Mouse (Mus musculus): ENCODE results near the gene 0610010K14Rik. TPM values are rescaled to one million over a fixed set of nuclear protein-coding genes. Genes with fewer than 3 reads are reported as not detected.

The 0610010K14Rik gene
- polyA plus RNA-seq, 1 experiment from 2014 or later, result 150 TPM

GRCm38 (mm10) chr11:70220323-70220722 is 17.4 kb downstream of the 0610010K14Rik start:
- no peaks in the 10 kb centered on the region for H3K9me3 ChIP-seq (replicated peaks; ENCODE audit: low read length)
- no peaks in the 10 kb centered on the region for H3K36me3 ChIP-seq (ENCODE audit: insufficient read depth, low read length)
- H3K27ac ChIP-seq, result peak overlapping the region; percentile 81
- peaks cover 5% of the 10 kb centered on the region for H3K27me3 ChIP-seq (ENCODE audit: insufficient read depth, low read length)
- H3K4me2 ChIP-seq (ENCODE audit: low read length), result peak overlapping the region; percentile 82
- TF ChIP-seq CTCF (IDR thresholded peaks at IDR 0.05; ENCODE audit: low read depth), result no peak
- WGBS, result 2% methylated on average over 24 of the region's 24 CpGs
- H3K4me1 ChIP-seq (replicated peaks; ENCODE audit: insufficient read depth, low read length), result no peaks in the 10 kb centered on the region
- peak overlapping the region; percentile 39 for H3K4me3 ChIP-seq (replicated peaks; ENCODE audit: low read depth, low read length)
- H3K9ac ChIP-seq (ENCODE audit: low read depth, low read length), result peak overlapping the region; percentile 59
- DNase-seq (ENCODE audit: low spot score) (no peak), ATAC-seq (replicated peaks; ENCODE audit: low FRiP score, low read depth) (no peak)

DNA sequence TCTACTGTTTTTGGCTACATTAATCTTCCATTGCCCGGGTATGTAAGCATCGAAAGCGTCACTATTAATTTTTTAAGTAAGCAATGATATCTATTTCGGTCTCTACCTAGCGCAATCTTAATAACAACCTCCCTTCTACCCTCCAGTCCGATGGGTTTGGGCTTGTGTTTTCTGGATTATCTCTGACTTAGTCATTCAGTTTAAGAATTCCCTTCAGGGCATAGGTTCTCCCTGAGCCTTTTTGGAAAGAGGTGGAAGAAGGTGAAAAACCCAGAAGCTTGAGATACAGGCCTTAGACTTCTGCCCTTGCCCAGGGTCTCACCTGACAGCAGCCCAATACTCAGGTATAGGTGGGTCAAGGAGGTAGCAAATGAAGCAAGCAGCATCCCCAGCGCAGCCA is 17.8 kb downstream of the 0610010K14Rik start:
- no peaks in the 10 kb centered on the region for H3K36me3 ChIP-seq (ENCODE audit: insufficient read depth, low read length)
- peaks cover 6% of the 10 kb centered on the region for H3K27me3 ChIP-seq (ENCODE audit: insufficient read depth, low read length)
- DNase-seq (ENCODE audit: low spot score) (no peak), ATAC-seq (replicated peaks; ENCODE audit: low FRiP score, low read depth) (no peak)
- peak overlapping the region; percentile 39 for H3K4me3 ChIP-seq (replicated peaks; ENCODE audit: low read depth, low read length)
- WGBS, result 60% methylated on average over 7 of the region's 7 CpGs
- H3K9ac ChIP-seq (ENCODE audit: low read depth, low read length), result peak overlapping the region; percentile 59
- no peaks in the 10 kb centered on the region for H3K9me3 ChIP-seq (replicated peaks; ENCODE audit: low read length)
- H3K4me2 ChIP-seq (ENCODE audit: low read length), result peak overlapping the region; percentile 82
- peaks cover 3% of the 10 kb centered on the region; the same call in 1 of the 2 replicates for H3K4me1 ChIP-seq (replicated peaks; ENCODE audit: insufficient read depth, low read length)
- TF ChIP-seq CTCF (IDR thresholded peaks at IDR 0.05; ENCODE audit: low read depth), result no peak
- H3K27ac ChIP-seq, result peak overlapping the region; percentile 81; the same call in 1 of the 2 replicates

GRCm38 (mm10) chr11:70218741-70219470 is 18.8 kb downstream of the 0610010K14Rik start:
- no peak for ATAC-seq (replicated peaks; ENCODE audit: low FRiP score, low read depth)
- H3K27me3 ChIP-seq (ENCODE audit: insufficient read depth, low read length), result peaks cover 8% of the 10 kb centered on the region
- DNase-seq (ENCODE audit: low spot score), result no peak
- H3K4me3 ChIP-seq (replicated peaks; ENCODE audit: low read depth, low read length), result no peak overlapping the region
- peak overlapping the region; percentile 82; the same call in 1 of the 2 replicates for H3K4me2 ChIP-seq (ENCODE audit: low read length)
- H3K9ac ChIP-seq (ENCODE audit: low read depth, low read length), result no peak overlapping the region
- TF ChIP-seq CTCF (IDR thresholded peaks at IDR 0.05; ENCODE audit: low read depth), result no peak
- 85% methylated on average over 15 of the region's 15 CpGs for WGBS
- H3K36me3 ChIP-seq (ENCODE audit: insufficient read depth, low read length), result no peaks in the 10 kb centered on the region
- peaks cover 12% of the 10 kb centered on the region for H3K4me1 ChIP-seq (replicated peaks; ENCODE audit: insufficient read depth, low read length)
- H3K9me3 ChIP-seq (replicated peaks; ENCODE audit: low read length), result no peaks in the 10 kb centered on the region
- H3K27ac ChIP-seq, result peak overlapping the region; percentile 14; the same call in 1 of the 2 replicates

DNA sequence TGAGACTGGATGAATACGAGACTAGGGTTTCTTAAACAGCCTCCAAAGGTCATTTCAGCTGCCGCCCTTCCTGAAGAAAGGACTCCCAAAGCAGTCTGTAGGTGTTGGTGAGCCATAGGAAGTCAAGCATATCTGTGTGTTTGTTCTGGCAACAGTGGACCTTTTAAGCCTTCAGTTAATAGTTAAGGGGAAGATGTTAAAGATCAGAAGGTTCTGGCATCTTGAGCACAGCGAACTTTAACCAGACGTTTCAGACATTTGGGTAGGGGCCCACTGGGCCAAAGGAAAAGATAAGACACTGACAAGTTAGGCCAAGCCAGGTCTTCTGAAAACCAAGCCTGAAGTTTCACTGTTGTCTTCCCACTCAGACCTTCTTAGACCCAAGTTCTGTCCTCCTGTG is 19.7 kb downstream of the 0610010K14Rik start:
- Histone ChIP-seq H3K9me3 (replicated peaks; ENCODE audit: low read length) (no peaks in the 10 kb centered on the region), H3K4me1 (replicated peaks; ENCODE audit: insufficient read depth, low read length) (peaks cover 16% of the 10 kb centered on the region)
- no peak for TF ChIP-seq CTCF (IDR thresholded peaks at IDR 0.05; ENCODE audit: low read depth)

DNA sequence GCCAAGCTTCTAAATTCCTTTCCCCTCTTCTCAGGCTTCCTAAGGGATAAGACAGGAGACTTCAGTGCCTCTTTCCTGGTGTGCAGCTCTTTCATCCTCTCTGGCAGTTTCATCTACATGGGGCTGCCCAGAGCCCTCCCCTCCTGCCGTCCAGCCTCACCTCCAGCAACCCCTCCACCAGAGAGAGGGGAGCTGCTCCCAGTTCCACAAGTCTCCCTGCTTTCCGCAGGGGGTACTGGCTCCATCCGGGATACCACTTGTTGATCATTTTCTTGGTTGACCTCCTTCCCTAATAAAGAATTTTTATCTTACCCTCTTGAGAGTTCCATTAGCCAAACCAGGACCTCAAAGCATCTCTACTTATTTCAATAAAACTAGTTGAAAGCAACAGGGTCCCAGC is 21.6 kb downstream of the 0610010K14Rik start:
- no peak overlapping the region for H3K4me2 ChIP-seq (ENCODE audit: low read length)

More for the DNA sequence above, 19.7 kb downstream of the 0610010K14Rik start:
- no peaks in the 10 kb centered on the region for H3K36me3 ChIP-seq (ENCODE audit: insufficient read depth, low read length)
- no peak for DNase-seq (ENCODE audit: low spot score)
- no peak overlapping the region for H3K4me3 ChIP-seq (replicated peaks; ENCODE audit: low read depth, low read length)
- no peak overlapping the region for H3K4me2 ChIP-seq (ENCODE audit: low read length)
- H3K27ac ChIP-seq, result peak overlapping the region; percentile 39
- WGBS, result 56% methylated on average over 4 of the region's 4 CpGs
- no peak overlapping the region for H3K9ac ChIP-seq (ENCODE audit: low read depth, low read length)
- H3K27me3 ChIP-seq (ENCODE audit: insufficient read depth, low read length), result peaks cover 8% of the 10 kb centered on the region
- ATAC-seq (replicated peaks; ENCODE audit: low FRiP score, low read depth), result no peak

DNA sequence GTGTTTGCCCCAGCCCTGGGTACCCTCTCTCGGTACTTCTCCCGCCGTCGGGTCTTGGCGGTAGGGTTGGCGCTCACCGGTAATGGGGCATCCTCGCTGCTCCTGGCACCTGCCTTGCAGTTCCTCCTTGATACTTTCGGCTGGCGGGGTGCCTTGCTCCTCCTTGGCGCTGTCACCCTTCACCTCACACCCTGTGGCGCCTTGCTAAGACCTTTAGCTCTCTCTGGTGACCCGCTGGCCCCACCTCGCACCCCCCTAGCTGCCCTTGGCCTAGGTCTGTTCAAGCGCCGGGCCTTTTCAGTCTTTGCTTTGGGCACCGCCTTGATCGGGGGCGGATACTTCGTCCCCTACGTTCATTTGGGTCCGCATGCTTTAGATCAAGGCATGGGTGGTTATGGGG is 22.4 kb downstream of the 0610010K14Rik start:
- Histone ChIP-seq H3K4me1 (replicated peaks; ENCODE audit: insufficient read depth, low read length) (peaks cover 16% of the 10 kb centered on the region), H3K36me3 (ENCODE audit: insufficient read depth, low read length) (no peaks in the 10 kb centered on the region), H3K4me3 (replicated peaks; ENCODE audit: low read depth, low read length) (no peak overlapping the region), H3K27me3 (ENCODE audit: insufficient read depth, low read length) (peaks cover 8% of the 10 kb centered on the region), H3K9ac (ENCODE audit: low read depth, low read length) (no peak overlapping the region), H3K9me3 (replicated peaks; ENCODE audit: low read length) (no peaks in the 10 kb centered on the region), H3K27ac (no peak overlapping the region), H3K4me2 (ENCODE audit: low read length) (peak overlapping the region; percentile 50; the same call in 1 of the 2 replicates)
- ATAC-seq (replicated peaks; ENCODE audit: low FRiP score, low read depth), result no peak
- no peak for TF ChIP-seq CTCF (IDR thresholded peaks at IDR 0.05; ENCODE audit: low read depth)
- WGBS, result 15% methylated on average over 22 of the region's 22 CpGs
- DNase-seq (ENCODE audit: low spot score), result no peak

More for the DNA sequence above, 21.6 kb downstream of the 0610010K14Rik start:
- TF ChIP-seq CTCF (IDR thresholded peaks at IDR 0.05; ENCODE audit: low read depth), result no peak
- DNase-seq (ENCODE audit: low spot score) (no peak), ATAC-seq (replicated peaks; ENCODE audit: low FRiP score, low read depth) (no peak)
- H3K4me3 ChIP-seq (replicated peaks; ENCODE audit: low read depth, low read length), result no peak overlapping the region
- H3K4me1 ChIP-seq (replicated peaks; ENCODE audit: insufficient read depth, low read length), result peaks cover 16% of the 10 kb centered on the region
- H3K36me3 ChIP-seq (ENCODE audit: insufficient read depth, low read length), result no peaks in the 10 kb centered on the region
- 79% methylated on average over 3 of the region's 3 CpGs for whole genome bisulfite sequencing
- no peak overlapping the region for H3K27ac ChIP-seq
- peaks cover 8% of the 10 kb centered on the region for H3K27me3 ChIP-seq (ENCODE audit: insufficient read depth, low read length)
- H3K9ac ChIP-seq (ENCODE audit: low read depth, low read length), result no peak overlapping the region
- no peaks in the 10 kb centered on the region for H3K9me3 ChIP-seq (replicated peaks; ENCODE audit: low read length)

Measured in kidney, postnatal 0 days (tissue).